Mouse (Mus musculus): ENCODE measurements at regions not wholly inside any gene's neighbourhood (a gene's known extent, or its start where the extent isn't known, plus 50 kb on each side); places are given as distances from the start of the nearest gene placed in this dataset.

DNA sequence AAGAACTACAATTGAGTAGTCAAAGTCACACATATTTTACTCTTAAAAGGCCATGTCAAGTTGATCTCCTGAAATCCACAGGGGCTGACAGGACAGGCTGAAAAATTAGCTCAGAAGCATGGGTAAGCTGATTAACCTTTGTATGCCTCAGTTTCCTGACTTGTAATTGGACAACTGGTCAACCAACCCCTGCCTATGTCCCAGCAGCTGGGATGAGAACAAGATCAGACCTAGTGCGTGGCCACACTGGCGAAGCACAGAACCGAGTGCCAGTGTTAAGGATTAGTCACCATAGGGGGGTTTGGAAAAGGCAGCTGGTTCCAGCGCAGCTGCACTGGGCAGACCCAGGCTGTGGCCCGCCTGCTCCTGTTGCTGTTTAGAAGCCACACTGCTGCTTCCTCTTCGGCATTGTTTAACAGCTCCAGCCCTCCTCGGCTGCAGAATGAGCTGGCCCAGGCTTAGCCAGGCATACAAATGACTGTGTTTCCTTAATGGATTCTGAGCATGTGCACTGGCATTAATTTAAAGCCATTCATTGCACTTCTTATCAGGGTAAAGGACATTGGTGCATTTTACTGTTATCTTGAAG, 120.1 kb upstream of the Dock1 start:
- no peak for TF ChIP-seq POLR2A (IDR thresholded peaks at IDR 0.05; ENCODE audit: control insufficient read depth, low read depth, low read length)
- TF ChIP-seq CTCF (IDR thresholded peaks at IDR 0.05; ENCODE audit: control insufficient read depth, insufficient read depth, insufficient replicate concordance, low read depth, low read length): no peak

Data from testis, adult 2 months (tissue).